Mouse (Mus musculus): ENCODE measurements around the gene Kcnk4. TPM values are rescaled to one million over a fixed set of nuclear protein-coding genes. Genes with fewer than 3 reads are reported as not detected.

Gene Kcnk4
- polyA plus RNA-seq, 1 experiment from 2014 or later = 0.75 TPM

GRCm38 (mm10) chr19:6949951-6950350, 15.6 kb upstream of the Kcnk4 start:
- H3K9me3 ChIP-seq (ENCODE audit: control insufficient read depth, low read length) = no peaks in the 10 kb centered on the region
- no peak for DNase-seq (ENCODE audit: low spot score)
- peak overlapping the region; percentile 24; the same call in 1 of the 2 replicates for H3K27ac ChIP-seq (replicated peaks)
- TF ChIP-seq EP300 (optimal IDR thresholded peaks at IDR 0.05) = no peak
- no peak for TF ChIP-seq CTCF (IDR thresholded peaks at IDR 0.05; ENCODE audit: low read depth)
- peak overlapping the region; percentile 65 for H3K4me3 ChIP-seq (ENCODE audit: low read depth, low read length)
- peaks cover 5% of the 10 kb centered on the region; the same call in 1 of the 2 replicates for H3K36me3 ChIP-seq (ENCODE audit: control insufficient read depth, insufficient read depth, low read length)
- WGBS = 48% methylated on average over 5 of the region's 5 CpGs
- H3K4me2 ChIP-seq (replicated peaks; ENCODE audit: low read depth) = peak overlapping the region; percentile 89
- no peak for ATAC-seq (ENCODE audit: low FRiP score, low TSS enrichment)
- peaks cover 6% of the 10 kb centered on the region; the same call in 1 of the 2 replicates for H3K4me1 ChIP-seq (replicated peaks; ENCODE audit: control insufficient read depth, insufficient read depth)
- no peaks in the 10 kb centered on the region for H3K27me3 ChIP-seq (ENCODE audit: control insufficient read depth, insufficient read depth, low read length)
- H3K9ac ChIP-seq (ENCODE audit: low read length) = no peak overlapping the region; the same call in 1 of the 2 replicates

GRCm38 (mm10) chr19:6949532-6949931, 15.2 kb upstream of the Kcnk4 start:
- Histone ChIP-seq H3K27me3 (ENCODE audit: control insufficient read depth, insufficient read depth, low read length) (no peaks in the 10 kb centered on the region), H3K4me3 (ENCODE audit: low read depth, low read length) (no peak overlapping the region), H3K4me1 (replicated peaks; ENCODE audit: control insufficient read depth, insufficient read depth) (peaks cover 6% of the 10 kb centered on the region; the same call in 1 of the 2 replicates), H3K9ac (ENCODE audit: low read length) (no peak overlapping the region; the same call in 1 of the 2 replicates), H3K36me3 (ENCODE audit: control insufficient read depth, insufficient read depth, low read length) (peaks cover 4% of the 10 kb centered on the region; the same call in 1 of the 2 replicates), H3K9me3 (ENCODE audit: control insufficient read depth, low read length) (no peaks in the 10 kb centered on the region), H3K4me2 (replicated peaks; ENCODE audit: low read depth) (no peak overlapping the region), H3K27ac (replicated peaks) (peak overlapping the region; percentile 24; the same call in 1 of the 2 replicates)
- TF ChIP-seq CTCF (IDR thresholded peaks at IDR 0.05; ENCODE audit: low read depth) (no peak), EP300 (optimal IDR thresholded peaks at IDR 0.05) (no peak)
- ATAC-seq (ENCODE audit: low FRiP score, low TSS enrichment) (no peak), DNase-seq (ENCODE audit: low spot score) (no peak)
- 79% methylated on average over 5 of the region's 5 CpGs for WGBS

- no peaks in the 10 kb centered on the region for H3K27me3 ChIP-seq (ENCODE audit: control insufficient read depth, insufficient read depth, low read length)
- WGBS = 72% methylated on average over 4 of the region's 4 CpGs
- no peak overlapping the region for H3K4me3 ChIP-seq (ENCODE audit: low read depth, low read length)
- H3K9ac ChIP-seq (ENCODE audit: low read length) = no peak overlapping the region
- DNase-seq (ENCODE audit: low spot score) = no peak
- H3K36me3 ChIP-seq (ENCODE audit: control insufficient read depth, insufficient read depth, low read length) = peaks cover 2% of the 10 kb centered on the region; the same call in 1 of the 2 replicates
- H3K27ac ChIP-seq (replicated peaks) = no peak overlapping the region
- peaks cover 6% of the 10 kb centered on the region; the same call in 1 of the 2 replicates for H3K4me1 ChIP-seq (replicated peaks; ENCODE audit: control insufficient read depth, insufficient read depth)
- no peak overlapping the region for H3K4me2 ChIP-seq (replicated peaks; ENCODE audit: low read depth)
- no peak for ATAC-seq (ENCODE audit: low FRiP score, low TSS enrichment)
- H3K9me3 ChIP-seq (ENCODE audit: control insufficient read depth, low read length) = no peaks in the 10 kb centered on the region
- TF ChIP-seq CTCF (IDR thresholded peaks at IDR 0.05; ENCODE audit: low read depth) (no peak), EP300 (optimal IDR thresholded peaks at IDR 0.05) (no peak)
These were observed 13.9 kb upstream of the Kcnk4 start for GRCm38 (mm10) chr19:6948186-6948585.

GRCm38 (mm10) chr19:6947742-6948141, 13.4 kb upstream of the Kcnk4 start:
- no peak overlapping the region for H3K9ac ChIP-seq (ENCODE audit: low read length)

GRCm38 (mm10) chr19:6943709-6944108, 9.4 kb upstream of the Kcnk4 start:
- Histone ChIP-seq H3K4me3 (ENCODE audit: low read depth, low read length) (no peak overlapping the region), H3K4me1 (replicated peaks; ENCODE audit: control insufficient read depth, insufficient read depth) (peaks cover 5% of the 10 kb centered on the region; the same call in 1 of the 2 replicates), H3K36me3 (ENCODE audit: control insufficient read depth, insufficient read depth, low read length) (peaks cover 2% of the 10 kb centered on the region; the same call in 1 of the 2 replicates), H3K27me3 (ENCODE audit: control insufficient read depth, insufficient read depth, low read length) (no peaks in the 10 kb centered on the region), H3K9me3 (ENCODE audit: control insufficient read depth, low read length) (no peaks in the 10 kb centered on the region), H3K27ac (replicated peaks) (no peak overlapping the region), H3K9ac (ENCODE audit: low read length) (no peak overlapping the region), H3K4me2 (replicated peaks; ENCODE audit: low read depth) (no peak overlapping the region)
- DNase-seq (ENCODE audit: low spot score) (no peak), ATAC-seq (ENCODE audit: low FRiP score, low TSS enrichment) (no peak)
- WGBS = 93% methylated on average over 6 of the region's 6 CpGs
- TF ChIP-seq EP300 (optimal IDR thresholded peaks at IDR 0.05) (no peak), CTCF (IDR thresholded peaks at IDR 0.05; ENCODE audit: low read depth) (no peak)

More at GRCm38 (mm10) chr19:6947742-6948141, 13.4 kb upstream of the Kcnk4 start:
- Histone ChIP-seq H3K9me3 (ENCODE audit: control insufficient read depth, low read length) (no peaks in the 10 kb centered on the region), H3K36me3 (ENCODE audit: control insufficient read depth, insufficient read depth, low read length) (peaks cover 2% of the 10 kb centered on the region; the same call in 1 of the 2 replicates), H3K27ac (replicated peaks) (no peak overlapping the region), H3K4me2 (replicated peaks; ENCODE audit: low read depth) (no peak overlapping the region), H3K27me3 (ENCODE audit: control insufficient read depth, insufficient read depth, low read length) (no peaks in the 10 kb centered on the region), H3K4me3 (ENCODE audit: low read depth, low read length) (no peak overlapping the region), H3K4me1 (replicated peaks; ENCODE audit: control insufficient read depth, insufficient read depth) (peaks cover 2% of the 10 kb centered on the region; the same call in 1 of the 2 replicates)
- ATAC-seq (ENCODE audit: low FRiP score, low TSS enrichment) = no peak
- DNase-seq (ENCODE audit: low spot score) = no peak
- WGBS = 48% methylated on average over 4 of the region's 4 CpGs
- TF ChIP-seq CTCF (IDR thresholded peaks at IDR 0.05; ENCODE audit: low read depth) = no peak
- TF ChIP-seq EP300 (optimal IDR thresholded peaks at IDR 0.05) = no peak

- TF ChIP-seq CTCF (IDR thresholded peaks at IDR 0.05; ENCODE audit: low read depth) (no peak), EP300 (optimal IDR thresholded peaks at IDR 0.05) (no peak)
- WGBS = 23% methylated on average over 5 of the region's 5 CpGs
- Histone ChIP-seq H3K4me3 (ENCODE audit: low read depth, low read length) (peak overlapping the region; percentile 64), H3K27ac (replicated peaks) (peak overlapping the region; percentile 98), H3K27me3 (ENCODE audit: control insufficient read depth, insufficient read depth, low read length) (no peaks in the 10 kb centered on the region), H3K9ac (ENCODE audit: low read length) (peak overlapping the region; percentile 80), H3K36me3 (ENCODE audit: control insufficient read depth, insufficient read depth, low read length) (peaks cover 2% of the 10 kb centered on the region; the same call in 1 of the 2 replicates), H3K4me1 (replicated peaks; ENCODE audit: control insufficient read depth, insufficient read depth) (peaks cover 5% of the 10 kb centered on the region; the same call in 1 of the 2 replicates), H3K4me2 (replicated peaks; ENCODE audit: low read depth) (peak overlapping the region; percentile 98), H3K9me3 (ENCODE audit: control insufficient read depth, low read length) (no peaks in the 10 kb centered on the region)
- DNase-seq (ENCODE audit: low spot score) (no peak), ATAC-seq (ENCODE audit: low FRiP score, low TSS enrichment) (no peak)
These were observed 8.4 kb upstream of the Kcnk4 start for GRCm38 (mm10) chr19:6942764-6943163.

All from stomach, postnatal 0 days (tissue).